Mouse (Mus musculus) heart, postnatal 4 days (tissue): ENCODE data around the gene Ces1g. TPM values are rescaled to one million over a fixed set of nuclear protein-coding genes. Genes with fewer than 3 reads are reported as not detected.

Experiments
- DNase-seq: peaks from one replicate; pipeline ENCODE4 v3.0.0; 2021
- total RNA-seq, 2 experiments: library from RNA; stranded (reverse); gene quantifications; 2 replicates each; pipeline ENCODE4 v1.2.3; 2021

Gene Ces1g
- not detected for total RNA-seq

- DNase-seq = no peak
Observed at GRCm38 (mm10) chr8:93337207-93337606, at the start of gene Ces1g. Gene Ces1g (minus strand): TSS chr8:93337308.

- no peak for DNase-seq
Observed at GRCm38 (mm10) chr8:93379625-93380024, 42.5 kb upstream of the Ces1g start, which contains the start of gene Ces1h. Gene Ces1h (minus strand): TSS chr8:93379725.

- no peak for DNase-seq
Observed at GRCm38 (mm10) chr8:93369481-93369880, 32.4 kb upstream of the Ces1g start.

GRCm38 (mm10) chr8:93360113-93360512, 23.0 kb upstream of the Ces1g start:
- peak; percentile 31 for DNase-seq

GRCm38 (mm10) chr8:93339531-93339930, 2.4 kb upstream of the Ces1g start:
- no peak for DNase-seq

GRCm38 (mm10) chr8:93332703-93333102, 4.4 kb downstream of the Ces1g start:
- no peak for DNase-seq

- no peak for DNase-seq
Observed at GRCm38 (mm10) chr8:93331151-93331550, 6.0 kb downstream of the Ces1g start.

- DNase-seq = no peak
Observed at GRCm38 (mm10) chr8:93325123-93325522, 12.0 kb downstream of the Ces1g start.

GRCm38 (mm10) chr8:93317031-93317430, 20.1 kb downstream of the Ces1g start:
- no peak for DNase-seq

- DNase-seq = no peak
Observed at GRCm38 (mm10) chr8:93315557-93315956, 21.6 kb downstream of the Ces1g start.

- DNase-seq = no peak
Observed at GRCm38 (mm10) chr8:93283896-93284295, 53.2 kb downstream of the Ces1g start.

- no peak for DNase-seq
Observed at GRCm38 (mm10) chr8:93282349-93282748, 54.8 kb downstream of the Ces1g start.

- DNase-seq = no peak
Observed at GRCm38 (mm10) chr8:93279556-93279955, 57.6 kb downstream of the Ces1g start, which contains the start of gene Ces1f. Gene Ces1f (minus strand): TSS chr8:93279747.

GRCm38 (mm10) chr8:93278176-93278805, 58.8 kb downstream of the Ces1g start:
- no peak for DNase-seq

- no peak for DNase-seq
Observed at GRCm38 (mm10) chr8:93274609-93275008, 62.5 kb downstream of the Ces1g start.

- DNase-seq = no peak
Observed at GRCm38 (mm10) chr8:93273321-93273720, 63.8 kb downstream of the Ces1g start.

GRCm38 (mm10) chr8:93272686-93273085, 64.4 kb downstream of the Ces1g start:
- DNase-seq = peak; percentile 14

- no peak for DNase-seq
Observed at GRCm38 (mm10) chr8:93261436-93261835, 75.7 kb downstream of the Ces1g start.

- DNase-seq = no peak
Observed at GRCm38 (mm10) chr8:93252400-93252925, 84.6 kb downstream of the Ces1g start.

Other genes with a start within 250 kb of the Ces1g start
- gene Ces1c, start 206.0 kb downstream of the Ces1g start, total RNA-seq = not detected
- gene Ces1d, start 139.5 kb downstream of the Ces1g start, total RNA-seq = 1 to 10 TPM; 3.7 to 8.5 TPM
- gene Ces1e, start 107.7 kb downstream of the Ces1g start, total RNA-seq = 1 to 10 TPM; 1.1 to 1.2 TPM
- not detected for gene Ces1f, start 57.6 kb downstream of the Ces1g start, total RNA-seq
- gene Ces1h, start 42.4 kb upstream of the Ces1g start, total RNA-seq = not detected
- gene Ces5a, start 198.5 kb upstream of the Ces1g start, total RNA-seq = under 1 TPM; 0.18 to 0.62 TPM